Mouse (Mus musculus) macrophage (primary cell): ENCODE results near the gene Hephl1. TPM values are rescaled to one million over a fixed set of nuclear protein-coding genes. Genes with fewer than 3 reads are reported as not detected.

Source experiments
- H3K27ac ChIP-seq: fragments of 350-480 bp; formaldehyde crosslinking; 2 replicates; pipeline ENCODE4 v1.9.0; 2021
- H3K36me3 ChIP-seq: fragments of 350-480 bp; formaldehyde crosslinking; 2 replicates; pipeline ENCODE4 v1.9.0; 2021; ENCODE audit errors: inconsistent target
- H3K4me3 ChIP-seq: fragments of 350-480 bp; formaldehyde crosslinking; 2 replicates; pipeline ENCODE4 v1.9.0; 2021; ENCODE audit errors: inconsistent target
- H3K79me2 ChIP-seq: fragments of 350-480 bp; formaldehyde crosslinking; 2 replicates; pipeline ENCODE4 v1.9.0; 2021; ENCODE audit errors: inconsistent target
- WGBS: methylation state at CpG from one replicate; pipeline ENCODE4 v1.1.7; 2026; ENCODE audit warnings: inconsistent platforms; ENCODE audit not compliant: missing documents; 5-methylcytosine and 5-hydroxymethylcytosine counted together
- polyA plus RNA-seq: library from polyadenylated mRNA; stranded (reverse); fragments of 250-400 nt; gene quantifications from 3 replicates; pipeline ENCODE4 v1.2.4, GENCODE M21; 2018; ENCODE audit warnings: inconsistent platforms

Gene Hephl1
- polyA plus RNA-seq, 1 experiment from 2014 or later, result not detected

- no peak overlapping the region for H3K27ac ChIP-seq
- H3K4me3 ChIP-seq, result no peak overlapping the region
- no peaks in the 10 kb centered on the region for H3K36me3 ChIP-seq
- WGBS, result 66% methylated on average over 7 of the region's 7 CpGs
- no peaks in the 10 kb centered on the region; the same call in 1 of the 2 replicates for H3K79me2 ChIP-seq
These were observed 96.5 kb downstream of the Hephl1 start for GRCm38 (mm10) chr9:15015223-15015956.

GRCm38 (mm10) chr9:15007566-15007965, 104.3 kb downstream of the Hephl1 start:
- no peak overlapping the region for H3K27ac ChIP-seq
- H3K4me3 ChIP-seq, result no peak overlapping the region
- H3K79me2 ChIP-seq, result no peaks in the 10 kb centered on the region; the same call in 1 of the 2 replicates
- H3K36me3 ChIP-seq, result peaks cover 13% of the 10 kb centered on the region
- 94% methylated on average over 14 of the region's 14 CpGs for WGBS

GRCm38 (mm10) chr9:15004298-15004685, 107.6 kb downstream of the Hephl1 start:
- no peak overlapping the region for H3K4me3 ChIP-seq
- peaks cover 13% of the 10 kb centered on the region for H3K36me3 ChIP-seq
- H3K27ac ChIP-seq, result no peak overlapping the region
- WGBS, result 69% methylated on average over 6 of the region's 9 CpGs
- no peaks in the 10 kb centered on the region for H3K79me2 ChIP-seq

DNA sequence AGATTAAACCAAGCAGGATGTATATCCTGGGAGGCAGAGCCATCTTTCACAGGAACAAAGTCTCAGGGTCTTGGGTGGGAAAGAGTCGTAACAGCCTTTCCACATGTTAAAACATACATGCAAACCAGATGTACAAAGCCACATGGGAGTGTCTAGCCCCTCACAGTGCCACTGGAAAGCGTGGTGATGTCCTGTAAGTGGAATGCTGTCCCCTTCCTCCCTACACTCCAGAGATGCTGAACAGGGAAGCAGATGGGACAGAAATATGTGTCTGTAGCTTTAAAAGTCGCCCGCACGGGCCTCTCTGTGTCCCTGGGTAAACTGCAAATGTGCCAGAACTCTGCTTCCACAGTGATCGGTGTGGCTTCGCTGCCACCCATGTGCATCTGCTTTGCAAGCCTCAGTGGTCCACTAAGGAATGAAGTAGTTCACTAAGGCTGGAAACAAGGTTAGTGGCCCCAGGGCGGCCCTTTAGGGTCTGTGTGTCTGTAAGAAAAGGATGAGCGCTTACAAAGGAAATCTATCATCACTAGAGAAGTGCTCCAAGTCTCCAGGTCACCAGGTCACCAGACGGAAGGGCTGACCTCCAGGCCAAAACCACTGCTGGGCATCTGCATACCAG, 108.1 kb downstream of the Hephl1 start:
- peaks cover 13% of the 10 kb centered on the region for H3K36me3 ChIP-seq
- WGBS, result 85% methylated on average over 10 of the region's 10 CpGs
- H3K4me3 ChIP-seq, result no peak overlapping the region
- no peak overlapping the region for H3K27ac ChIP-seq
- H3K79me2 ChIP-seq, result no peaks in the 10 kb centered on the region

DNA sequence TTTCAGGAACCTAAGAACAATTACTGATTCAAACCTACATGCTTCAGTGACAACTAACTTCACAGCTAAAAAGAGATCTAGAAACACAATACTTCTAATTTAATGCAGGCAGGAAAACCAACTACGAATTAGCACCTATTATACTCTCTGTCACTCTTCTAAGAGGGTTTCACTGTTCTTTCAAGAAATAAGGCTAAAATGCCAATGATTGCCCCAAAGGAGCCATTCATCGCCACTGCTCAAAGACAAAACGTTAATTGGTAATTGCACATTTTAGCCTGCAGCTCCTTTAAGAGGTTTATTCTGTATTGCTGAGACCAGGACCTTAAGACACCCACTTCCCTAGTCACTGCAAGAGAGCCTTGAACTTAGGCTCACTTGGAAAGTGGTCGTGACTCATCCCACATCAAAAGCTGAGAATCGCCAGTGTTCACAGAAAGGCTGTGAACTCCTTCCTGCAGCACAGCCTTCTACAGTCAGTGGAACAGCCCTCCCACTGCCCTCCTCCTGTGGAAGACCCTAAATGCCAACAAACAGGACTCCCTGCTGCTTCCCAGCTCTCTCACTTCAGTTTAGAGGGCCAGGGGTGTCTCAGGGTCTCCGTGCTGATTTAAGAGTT, 108.8 kb downstream of the Hephl1 start:
- 93% methylated on average over 6 of the region's 6 CpGs for WGBS
- no peak overlapping the region for H3K4me3 ChIP-seq
- no peak overlapping the region for H3K27ac ChIP-seq
- peaks cover 13% of the 10 kb centered on the region for H3K36me3 ChIP-seq
- H3K79me2 ChIP-seq, result no peaks in the 10 kb centered on the region

Other genes starting within 250 kb of the Hephl1 start
- not detected in 3 replicates for gene Izumo1r, start 208.2 kb downstream of the Hephl1 start, polyA plus RNA-seq
- 16.0 to 28.2 TPM (median 27.1 TPM) in 3 replicates for gene Panx1, start 66.6 kb downstream of the Hephl1 start, polyA plus RNA-seq
- gene Vstm5, start 126.9 kb upstream of the Hephl1 start, polyA plus RNA-seq, result not detected in 3 replicates
- gene Med17, start 167.8 kb upstream of the Hephl1 start, polyA plus RNA-seq, result 19.5 to 27.1 TPM (median 22.9 TPM) in 3 replicates
- gene Taf1d, start 194.1 kb upstream of the Hephl1 start, polyA plus RNA-seq, result 35.7 to 117 TPM (median 46.4 TPM) in 3 replicates
- gene 4931406C07Rik, start 194.3 kb upstream of the Hephl1 start, polyA plus RNA-seq, result 30.8 to 111 TPM (median 39.1 TPM) in 3 replicates
- 9.1 to 9.7 TPM (median 9.3 TPM) in 3 replicates for gene Cep295, start 245.7 kb upstream of the Hephl1 start, polyA plus RNA-seq